Mouse (Mus musculus) heart, adult 2 months (tissue): ENCODE data around the gene Rnf212b.

Experiments
- EP300 ChIP-seq: fragments of 200-500 bp; IDR thresholded peaks from 2 replicates; pipeline ENCODE4 v1.6.1; 2011; ENCODE audit warnings: low read depth, low read length, control low read depth; ENCODE audit not compliant: insufficient read depth
- POLR2A ChIP-seq: fragments of 200-500 bp; IDR thresholded peaks from 2 replicates; pipeline ENCODE4 v1.6.1; 2011; ENCODE audit warnings: mild to moderate bottlenecking, low read depth, low read length, control low read depth; ENCODE audit not compliant: insufficient read depth

DNA sequence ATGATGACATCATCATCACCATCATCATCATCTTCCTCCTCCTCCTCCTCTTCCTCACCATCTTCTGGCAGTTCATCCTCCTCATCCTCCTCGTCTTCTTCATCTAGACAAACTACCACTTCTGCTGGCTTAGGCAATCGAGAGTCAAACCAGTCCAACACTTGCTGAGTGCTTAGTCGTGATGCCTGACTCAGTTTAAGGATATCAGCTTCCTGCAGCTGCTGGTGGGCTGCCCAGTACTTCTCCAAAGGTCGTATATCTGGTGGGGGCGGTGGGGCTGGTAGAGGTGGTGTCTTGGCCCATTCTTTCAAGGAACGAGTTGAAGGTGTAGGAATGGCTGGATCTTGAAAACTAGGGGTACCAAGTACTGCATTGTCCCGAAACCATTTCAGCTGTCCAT is 42.8 kb downstream of the Rnf212b start:
- TF ChIP-seq POLR2A = no peak
- TF ChIP-seq EP300 = no peak
